Mouse (Mus musculus): Measurements from ENCODE around the gene Cdkn3. TPM values are rescaled to one million over a fixed set of nuclear protein-coding genes. Genes with fewer than 3 reads are reported as not detected.
"Not testable (repeated sequence)": the region's sequence is repeated elsewhere in the genome, so short reads cannot be mapped to it uniquely, and the experiment has no call there.

The Cdkn3 gene
- polyA plus RNA-seq, 1 experiment, result 2.5 TPM

GRCm38 (mm10) chr14:46742674-46743073 lies 17.7 kb upstream of the Cdkn3 start:
- no peaks in the 10 kb centered on the region for H3K9me3 ChIP-seq (ENCODE audit: control insufficient read depth, low read length)
- H3K27me3 ChIP-seq (ENCODE audit: control insufficient read depth), result no peaks in the 10 kb centered on the region
- H3K36me3 ChIP-seq (ENCODE audit: control insufficient read depth), result no peaks in the 10 kb centered on the region
- no peak for TF ChIP-seq GATA1 (IDR thresholded peaks at IDR 0.05; ENCODE audit: low read length)
- no peak for TF ChIP-seq TAL1 (IDR thresholded peaks at IDR 0.05; ENCODE audit: low read length)
- H3K4me1 ChIP-seq (ENCODE audit: control insufficient read depth), result no peaks in the 10 kb centered on the region
- H3K4me3 ChIP-seq (replicated peaks), result no peak overlapping the region

GRCm38 (mm10) chr14:46745413-46745812 lies 14.9 kb upstream of the Cdkn3 start:
- H3K4me3 ChIP-seq (replicated peaks), result no peak overlapping the region
- no peaks in the 10 kb centered on the region for H3K4me1 ChIP-seq (ENCODE audit: control insufficient read depth)
- no peaks in the 10 kb centered on the region for H3K27me3 ChIP-seq (ENCODE audit: control insufficient read depth)
- H3K36me3 ChIP-seq (ENCODE audit: control insufficient read depth), result no peaks in the 10 kb centered on the region
- H3K9me3 ChIP-seq (ENCODE audit: control insufficient read depth, low read length), result no peaks in the 10 kb centered on the region
- TF ChIP-seq GATA1 (IDR thresholded peaks at IDR 0.05; ENCODE audit: low read length) (no peak), TAL1 (IDR thresholded peaks at IDR 0.05; ENCODE audit: low read length) (no peak)

- H3K4me1 ChIP-seq (ENCODE audit: control insufficient read depth); H3K27me3 ChIP-seq (ENCODE audit: control insufficient read depth); H3K4me3 ChIP-seq (replicated peaks); H3K36me3 ChIP-seq (ENCODE audit: control insufficient read depth): not testable (repeated sequence)
- peaks cover 18% of the 10 kb centered on the region for H3K9me3 ChIP-seq (ENCODE audit: control insufficient read depth, low read length)
Measured at GRCm38 (mm10) chr14:46754371-46754770, 6.0 kb upstream of the Cdkn3 start.

GRCm38 (mm10) chr14:46755851-46756250 lies 4.5 kb upstream of the Cdkn3 start:
- TF ChIP-seq GATA1 (IDR thresholded peaks at IDR 0.05; ENCODE audit: low read length) (no peak), TAL1 (IDR thresholded peaks at IDR 0.05; ENCODE audit: low read length) (no peak)
- H3K27me3 ChIP-seq (ENCODE audit: control insufficient read depth), result no peaks in the 10 kb centered on the region
- peaks cover 21% of the 10 kb centered on the region for H3K9me3 ChIP-seq (ENCODE audit: control insufficient read depth, low read length)
- no peak overlapping the region for H3K4me3 ChIP-seq (replicated peaks)
- peaks cover 9% of the 10 kb centered on the region for H3K4me1 ChIP-seq (ENCODE audit: control insufficient read depth)
- no peaks in the 10 kb centered on the region; the same call in 1 of the 2 replicates for H3K36me3 ChIP-seq (ENCODE audit: control insufficient read depth)

GRCm38 (mm10) chr14:46757736-46758135 lies 2.6 kb upstream of the Cdkn3 start:
- H3K4me1 ChIP-seq (ENCODE audit: control insufficient read depth), result peaks cover 22% of the 10 kb centered on the region
- peaks cover 21% of the 10 kb centered on the region for H3K9me3 ChIP-seq (ENCODE audit: control insufficient read depth, low read length)
- no peaks in the 10 kb centered on the region for H3K27me3 ChIP-seq (ENCODE audit: control insufficient read depth)

GRCm38 (mm10) chr14:46759970-46760354 lies 379 bp upstream of the Cdkn3 start:
- Histone ChIP-seq H3K27me3 (ENCODE audit: control insufficient read depth) (no peaks in the 10 kb centered on the region), H3K4me1 (ENCODE audit: control insufficient read depth) (peaks cover 28% of the 10 kb centered on the region), H3K36me3 (ENCODE audit: control insufficient read depth) (peaks cover 37% of the 10 kb centered on the region), H3K4me3 (replicated peaks) (peak overlapping the region; percentile 100), H3K9me3 (ENCODE audit: control insufficient read depth, low read length) (peaks cover 21% of the 10 kb centered on the region)
- TF ChIP-seq GATA1 (IDR thresholded peaks at IDR 0.05; ENCODE audit: low read length) (no peak), TAL1 (IDR thresholded peaks at IDR 0.05; ENCODE audit: low read length) (no peak)

More at GRCm38 (mm10) chr14:46757736-46758135, 2.6 kb upstream of the Cdkn3 start:
- TF ChIP-seq TAL1 (IDR thresholded peaks at IDR 0.05; ENCODE audit: low read length), result no peak
- no peak for TF ChIP-seq GATA1 (IDR thresholded peaks at IDR 0.05; ENCODE audit: low read length)
- peaks cover 15% of the 10 kb centered on the region for H3K36me3 ChIP-seq (ENCODE audit: control insufficient read depth)
- H3K4me3 ChIP-seq (replicated peaks), result no peak overlapping the region

- peaks cover 49% of the 10 kb centered on the region for H3K36me3 ChIP-seq (ENCODE audit: control insufficient read depth)
- no peaks in the 10 kb centered on the region for H3K27me3 ChIP-seq (ENCODE audit: control insufficient read depth)
- H3K4me1 ChIP-seq (ENCODE audit: control insufficient read depth), result peaks cover 28% of the 10 kb centered on the region
- H3K4me3 ChIP-seq (replicated peaks), result peak overlapping the region; percentile 100
- H3K9me3 ChIP-seq (ENCODE audit: control insufficient read depth, low read length), result peaks cover 15% of the 10 kb centered on the region
- TF ChIP-seq GATA1 (IDR thresholded peaks at IDR 0.05; ENCODE audit: low read length) (no peak), TAL1 (IDR thresholded peaks at IDR 0.05; ENCODE audit: low read length) (no peak)
Measured at GRCm38 (mm10) chr14:46761186-46761585, 845 bp downstream of the Cdkn3 start.

- H3K36me3 ChIP-seq (ENCODE audit: control insufficient read depth), result peaks cover 95% of the 10 kb centered on the region
- no peaks in the 10 kb centered on the region for H3K27me3 ChIP-seq (ENCODE audit: control insufficient read depth)
- no peak for TF ChIP-seq GATA1 (IDR thresholded peaks at IDR 0.05; ENCODE audit: low read length)
- TF ChIP-seq TAL1 (IDR thresholded peaks at IDR 0.05; ENCODE audit: low read length), result no peak
- H3K9me3 ChIP-seq (ENCODE audit: control insufficient read depth, low read length), result no peaks in the 10 kb centered on the region
- H3K4me3 ChIP-seq (replicated peaks), result no peak overlapping the region
- peaks cover 8% of the 10 kb centered on the region for H3K4me1 ChIP-seq (ENCODE audit: control insufficient read depth)
Measured at GRCm38 (mm10) chr14:46767116-46767515, 6.8 kb downstream of the Cdkn3 start.

GRCm38 (mm10) chr14:46770036-46770435 lies 9.7 kb downstream of the Cdkn3 start:
- no peaks in the 10 kb centered on the region for H3K27me3 ChIP-seq (ENCODE audit: control insufficient read depth)
- H3K36me3 ChIP-seq (ENCODE audit: control insufficient read depth), result peaks cover 92% of the 10 kb centered on the region
- H3K4me1 ChIP-seq (ENCODE audit: control insufficient read depth), result no peaks in the 10 kb centered on the region; the same call in 1 of the 2 replicates
- H3K9me3 ChIP-seq (ENCODE audit: control insufficient read depth, low read length), result no peaks in the 10 kb centered on the region
- TF ChIP-seq TAL1 (IDR thresholded peaks at IDR 0.05; ENCODE audit: low read length) (no peak), GATA1 (IDR thresholded peaks at IDR 0.05; ENCODE audit: low read length) (no peak)
- H3K4me3 ChIP-seq (replicated peaks), result no peak overlapping the region

- H3K36me3 ChIP-seq (ENCODE audit: control insufficient read depth), result peaks cover 93% of the 10 kb centered on the region
- H3K27me3 ChIP-seq (ENCODE audit: control insufficient read depth), result no peaks in the 10 kb centered on the region
- H3K4me3 ChIP-seq (replicated peaks), result no peak overlapping the region
- H3K4me1 ChIP-seq (ENCODE audit: control insufficient read depth), result no peaks in the 10 kb centered on the region
- H3K9me3 ChIP-seq (ENCODE audit: control insufficient read depth, low read length), result peaks cover 13% of the 10 kb centered on the region
- no peak for TF ChIP-seq GATA1 (IDR thresholded peaks at IDR 0.05; ENCODE audit: low read length)
- TF ChIP-seq TAL1 (IDR thresholded peaks at IDR 0.05; ENCODE audit: low read length), result no peak
Measured at GRCm38 (mm10) chr14:46778756-46779155, 18.4 kb downstream of the Cdkn3 start.

Data from erythroblast, embryonic 14.5 days (primary cell).